Mouse (Mus musculus) heart, embryonic 16.5 days (tissue): ENCODE measurements around the gene Igdcc3. TPM values are rescaled to one million over a fixed set of nuclear protein-coding genes. Genes with fewer than 3 reads are reported as not detected.
A peak's percentile ranks its signal among the peaks of the same experiment; 100 is the strongest.

Source experiments
- ATAC-seq: fragments of 200-750 bp; cut with Nextera tagmentation; replicated peaks from 2 replicates; pipeline ENCODE4 v1.8.0; 2017; ENCODE audit warnings: moderate number of reproducible peaks; ENCODE audit not compliant: insufficient read depth, low FRiP score; ENCODE audit errors: extremely low read depth
- H3K27ac ChIP-seq: fragments of 300-500 bp; sonication (generic); 2 replicates; pipeline ENCODE4 v1.5.1; 2014; ENCODE audit warnings: mild to moderate bottlenecking, low read length, control low read depth, moderate library complexity
- H3K27me3 ChIP-seq: fragments of 300-500 bp; sonication (generic); 2 replicates; pipeline ENCODE4 v1.6.1; 2014; ENCODE audit warnings: low read length, mixed read lengths; ENCODE audit not compliant: control insufficient read depth, insufficient read depth
- H3K36me3 ChIP-seq: fragments of 300-500 bp; sonication (generic); 2 replicates; pipeline ENCODE4 v1.6.1; 2014; ENCODE audit not compliant: control insufficient read depth, insufficient read depth
- H3K4me1 ChIP-seq: fragments of 300-500 bp; sonication (generic); 2 replicates; pipeline ENCODE4 v1.6.1; 2014; ENCODE audit warnings: low read length, mixed read lengths; ENCODE audit not compliant: control insufficient read depth, insufficient read depth
- H3K4me2 ChIP-seq: fragments of 300-500 bp; sonication (generic); 2 replicates; pipeline ENCODE4 v1.6.1; 2014; ENCODE audit warnings: low read depth, mild to moderate bottlenecking, control low read depth, low read length
- H3K4me3 ChIP-seq: fragments of 300-500 bp; sonication (generic); 2 replicates; pipeline ENCODE4 v1.5.1; 2014; ENCODE audit warnings: mild to moderate bottlenecking, control low read depth, low read length
- H3K9ac ChIP-seq: fragments of 300-500 bp; sonication (generic); 2 replicates; pipeline ENCODE4 v1.6.1; 2014; ENCODE audit warnings: low read length, control low read depth
- H3K9me3 ChIP-seq: fragments of 300-500 bp; sonication (generic); replicated peaks from 2 replicates; pipeline ENCODE4 v1.6.1; 2016; ENCODE audit warnings: low read length; ENCODE audit not compliant: control insufficient read depth
- WGBS: fragments of 180-500 bp; shearing (Covaris S2); extraction: QIAGEN DNeasy Blood & Tissue Kit; methylation state at CpG from one replicate; pipeline ENCODE4 v1.1.7; 2014; 5-methylcytosine and 5-hydroxymethylcytosine counted together
- polyA plus RNA-seq: library from polyadenylated mRNA; unstranded; fragments of >200 nt; fragmentation: Nextera tagmentation; extraction: Ambion mirVana; gene quantifications from 2 replicates; pipeline ENCODE4 v1.2.1, GENCODE M21; 2015

The Igdcc3 gene
- polyA plus RNA-seq, 1 experiment from 2014 or later = 0.17 TPM

GRCm38 (mm10) chr9:65128123-65128815 is 12.7 kb upstream of the Igdcc3 start:
- Histone ChIP-seq H3K4me1 (peaks cover 5% of the 10 kb centered on the region; the same call in 1 of the 2 replicates), H3K36me3 (no peaks in the 10 kb centered on the region), H3K9me3 (no peaks in the 10 kb centered on the region), H3K27me3 (peaks cover 5% of the 10 kb centered on the region), H3K4me3 (peak overlapping the region; percentile 31), H3K9ac (peak overlapping the region; percentile 12), H3K27ac (no peak overlapping the region), H3K4me2 (peak overlapping the region; percentile 62)
- ATAC-seq = no peak
- WGBS = 16% methylated on average over 25 of the region's 25 CpGs

GRCm38 (mm10) chr9:65131717-65132116 is 9.3 kb upstream of the Igdcc3 start:
- H3K36me3 ChIP-seq = no peaks in the 10 kb centered on the region
- WGBS = 77% methylated on average over 5 of the region's 5 CpGs
- H3K27ac ChIP-seq = no peak overlapping the region
- ATAC-seq = no peak
- H3K4me1 ChIP-seq = peaks cover 5% of the 10 kb centered on the region; the same call in 1 of the 2 replicates
- no peaks in the 10 kb centered on the region for H3K9me3 ChIP-seq
- no peaks in the 10 kb centered on the region; the same call in none of the 2 replicates for H3K27me3 ChIP-seq
- H3K9ac ChIP-seq = no peak overlapping the region
- no peak overlapping the region for H3K4me2 ChIP-seq
- no peak overlapping the region for H3K4me3 ChIP-seq

- no peaks in the 10 kb centered on the region for H3K4me1 ChIP-seq
- H3K4me3 ChIP-seq = no peak overlapping the region; the same call in 1 of the 2 replicates
- peak; percentile 39; the same call in 1 of the 2 replicates for ATAC-seq
- 6% methylated on average over 10 of the region's 10 CpGs for WGBS
- no peaks in the 10 kb centered on the region for H3K9me3 ChIP-seq
- no peak overlapping the region for H3K9ac ChIP-seq
- no peaks in the 10 kb centered on the region for H3K36me3 ChIP-seq
- H3K27me3 ChIP-seq = no peaks in the 10 kb centered on the region; the same call in none of the 2 replicates
- H3K4me2 ChIP-seq = no peak overlapping the region; the same call in 1 of the 2 replicates
- H3K27ac ChIP-seq = no peak overlapping the region
Measured at GRCm38 (mm10) chr9:65133739-65134138, 7.2 kb upstream of the Igdcc3 start.

GRCm38 (mm10) chr9:65135126-65135525 is 5.9 kb upstream of the Igdcc3 start:
- no peak for ATAC-seq
- no peak overlapping the region for H3K9ac ChIP-seq
- H3K4me1 ChIP-seq = no peaks in the 10 kb centered on the region
- H3K36me3 ChIP-seq = no peaks in the 10 kb centered on the region
- peaks cover 11% of the 10 kb centered on the region for H3K27me3 ChIP-seq
- H3K9me3 ChIP-seq = no peaks in the 10 kb centered on the region
- H3K27ac ChIP-seq = no peak overlapping the region
- no peak overlapping the region for H3K4me2 ChIP-seq
- 81% methylated on average over 4 of the region's 4 CpGs for WGBS
- H3K4me3 ChIP-seq = no peak overlapping the region

- H3K4me2 ChIP-seq = peak overlapping the region; percentile 100
- no peaks in the 10 kb centered on the region for H3K9me3 ChIP-seq
- ATAC-seq = no peak
- H3K4me3 ChIP-seq = peak overlapping the region; percentile 74
- WGBS = 5% methylated on average over 8 of the region's 8 CpGs
- peak overlapping the region; percentile 81 for H3K9ac ChIP-seq
- no peak overlapping the region for H3K27ac ChIP-seq
- peaks cover 20% of the 10 kb centered on the region for H3K27me3 ChIP-seq
- H3K4me1 ChIP-seq = peaks cover 5% of the 10 kb centered on the region
- no peaks in the 10 kb centered on the region for H3K36me3 ChIP-seq
Measured at GRCm38 (mm10) chr9:65140491-65140890, 498 bp upstream of the Igdcc3 start.

- Histone ChIP-seq H3K9ac (peak overlapping the region; percentile 81), H3K9me3 (no peaks in the 10 kb centered on the region), H3K4me3 (peak overlapping the region; percentile 74), H3K4me2 (peak overlapping the region; percentile 100), H3K27me3 (peaks cover 20% of the 10 kb centered on the region), H3K36me3 (no peaks in the 10 kb centered on the region), H3K4me1 (peaks cover 5% of the 10 kb centered on the region), H3K27ac (no peak overlapping the region)
- peak; percentile 68 for ATAC-seq
- under 1% methylated on average over 58 of the region's 73 CpGs for WGBS
Measured at GRCm38 (mm10) chr9:65141306-65141975, 452 bp downstream of the Igdcc3 start.

GRCm38 (mm10) chr9:65141976-65142318 is 958 bp downstream of the Igdcc3 start:
- Histone ChIP-seq H3K4me3 (peak overlapping the region; percentile 74), H3K9me3 (no peaks in the 10 kb centered on the region), H3K27ac (no peak overlapping the region), H3K36me3 (no peaks in the 10 kb centered on the region), H3K4me2 (peak overlapping the region; percentile 100), H3K4me1 (peaks cover 5% of the 10 kb centered on the region), H3K9ac (peak overlapping the region; percentile 81), H3K27me3 (peaks cover 20% of the 10 kb centered on the region)
- 0% methylated on average over 17 of the region's 17 CpGs for WGBS
- ATAC-seq = no peak

GRCm38 (mm10) chr9:65142399-65142798 is 1.4 kb downstream of the Igdcc3 start:
- WGBS = 5% methylated on average over 8 of the region's 8 CpGs
- ATAC-seq = no peak
- Histone ChIP-seq H3K9ac (no peak overlapping the region), H3K4me1 (peaks cover 5% of the 10 kb centered on the region), H3K4me2 (peak overlapping the region; percentile 100), H3K9me3 (no peaks in the 10 kb centered on the region), H3K27ac (no peak overlapping the region), H3K27me3 (peaks cover 20% of the 10 kb centered on the region), H3K36me3 (no peaks in the 10 kb centered on the region), H3K4me3 (peak overlapping the region; percentile 74)

GRCm38 (mm10) chr9:65146001-65146400 is 5.0 kb downstream of the Igdcc3 start:
- Histone ChIP-seq H3K36me3 (no peaks in the 10 kb centered on the region), H3K9ac (no peak overlapping the region), H3K27ac (no peak overlapping the region), H3K27me3 (peaks cover 6% of the 10 kb centered on the region), H3K4me3 (no peak overlapping the region), H3K4me1 (no peaks in the 10 kb centered on the region; the same call in 1 of the 2 replicates), H3K9me3 (no peaks in the 10 kb centered on the region), H3K4me2 (no peak overlapping the region)
- no peak for ATAC-seq
- WGBS = 83% methylated on average over 5 of the region's 5 CpGs
